Mouse (Mus musculus) liver, embryonic 14.5 days (tissue): Measurements from ENCODE around the gene Pigu.

Experiments
- CTCF ChIP-seq: IDR thresholded peaks from 2 replicates; pipeline ENCODE4 v1.5.1; 2016; ENCODE audit warnings: antibody characterized with exemption, low read depth, control low read depth
- EP300 ChIP-seq: IDR thresholded peaks from 2 replicates; pipeline ENCODE4 v1.6.1; 2016; ENCODE audit warnings: antibody characterized with exemption, low read depth

DNA sequence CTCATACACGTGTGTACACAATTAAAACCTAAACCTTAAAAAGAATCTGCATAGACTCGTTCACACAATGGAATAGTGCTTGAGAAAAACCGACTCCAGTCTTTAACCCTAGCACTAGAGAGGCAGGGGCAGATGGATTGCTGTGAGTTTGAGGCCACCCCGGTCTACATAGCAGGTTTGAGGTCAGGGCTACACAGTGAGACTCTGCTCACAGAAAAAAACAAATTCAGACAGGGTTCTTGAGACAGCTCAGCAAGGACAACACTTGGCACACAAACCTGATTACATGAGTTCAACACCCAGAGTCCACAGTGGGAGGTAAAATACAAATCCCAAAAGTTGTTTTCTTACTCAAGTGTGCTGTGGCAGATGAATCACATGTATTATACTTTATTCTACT lies 31.2 kb downstream of the Pigu start:
- no peak for TF ChIP-seq EP300
- TF ChIP-seq CTCF: no peak
